Mouse (Mus musculus) myocyte (in vitro differentiated cells): ENCODE measurements around the gene Ppdpf.

Experiments
- POLR2A ChIP-seq: IDR thresholded peaks from one replicate; pipeline ENCODE4 v1.6.1; 2011; ENCODE audit warnings: low read depth, mild to moderate bottlenecking, control low read depth, moderate library complexity; ENCODE audit not compliant: insufficient read length
- POLR2AphosphoS2 ChIP-seq: IDR thresholded peaks from one replicate; pipeline ENCODE4 v1.6.1; 2011; ENCODE audit warnings: low read depth, control low read depth; ENCODE audit not compliant: insufficient read length
- TCF12 ChIP-seq: IDR thresholded peaks from one replicate; pipeline ENCODE4 v1.6.1; 2011; ENCODE audit warnings: mild to moderate bottlenecking, control low read depth; ENCODE audit not compliant: poor library complexity, insufficient read depth, severe bottlenecking

DNA sequence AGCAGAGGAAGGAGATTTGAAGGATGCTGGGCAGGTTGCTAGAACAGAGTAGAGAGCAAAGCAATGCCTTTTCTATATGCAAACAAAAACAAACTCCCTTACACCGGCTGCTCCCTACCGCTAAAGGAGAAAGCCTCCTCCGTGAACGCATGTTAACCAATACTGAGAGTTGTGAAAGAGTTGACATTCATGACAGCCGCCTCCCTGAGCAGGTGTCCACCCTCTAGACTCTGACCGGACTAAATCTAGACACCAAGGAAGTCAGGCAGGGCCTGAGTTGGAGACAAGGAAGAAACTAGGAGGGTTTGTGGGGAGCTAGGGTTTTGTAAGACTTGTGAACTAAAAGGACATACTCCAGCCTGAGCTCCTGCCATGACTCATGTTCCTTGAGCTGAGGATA lies 15.8 kb downstream of the Ppdpf start:
- TF ChIP-seq POLR2A (no peak), TCF12 (no peak), POLR2AphosphoS2 (no peak)
